Mouse (Mus musculus): ENCODE data around the gene Rcc1l. TPM values are rescaled to one million over a fixed set of nuclear protein-coding genes. Genes with fewer than 3 reads are reported as not detected.

The Rcc1l gene
- polyA plus RNA-seq, 1 experiment, result 12.5 TPM

- WGBS, result 64% methylated on average over 4 of the region's 4 CpGs
- Histone ChIP-seq H3K4me1 (ENCODE audit: control insufficient read depth, insufficient read depth, low read length) (0 out of 2 replicates have a peak, but pooled peaks cover 2% of the 10 kb centered on the region), H3K4me3 (replicated peaks; ENCODE audit: extremely low read depth, low read depth, low read length) (no peak overlapping the region)
- no peak for DNase-seq
- TF ChIP-seq POLR2A (IDR thresholded peaks at IDR 0.05; ENCODE audit: borderline replicate concordance, extremely low read depth, low read depth, low read length), result no peak
These were observed 28.4 kb downstream of the Rcc1l start for GRCm38 (mm10) chr5:134148153-134148552.

GRCm38 (mm10) chr5:134147194-134147753 is 29.3 kb downstream of the Rcc1l start:
- 70% methylated on average over 10 of the region's 10 CpGs for WGBS
- TF ChIP-seq POLR2A (IDR thresholded peaks at IDR 0.05; ENCODE audit: borderline replicate concordance, extremely low read depth, low read depth, low read length), result no peak
- no peak for TF ChIP-seq CTCF (IDR thresholded peaks at IDR 0.05; ENCODE audit: insufficient read depth, low read length)
- H3K4me3 ChIP-seq (replicated peaks; ENCODE audit: extremely low read depth, low read depth, low read length), result no peak overlapping the region
- DNase-seq, result peak; percentile 55
- H3K4me1 ChIP-seq (ENCODE audit: control insufficient read depth, insufficient read depth, low read length), result 0 out of 2 replicates have a peak, but pooled peaks cover 2% of the 10 kb centered on the region

- no peak overlapping the region for H3K4me3 ChIP-seq (replicated peaks; ENCODE audit: extremely low read depth, low read depth, low read length)
- DNase-seq, result no peak
- H3K4me1 ChIP-seq (ENCODE audit: control insufficient read depth, insufficient read depth, low read length), result 0 out of 2 replicates have a peak, but pooled peaks cover 2% of the 10 kb centered on the region
- no peak for TF ChIP-seq POLR2A (IDR thresholded peaks at IDR 0.05; ENCODE audit: borderline replicate concordance, extremely low read depth, low read depth, low read length)
- no peak for TF ChIP-seq CTCF (IDR thresholded peaks at IDR 0.05; ENCODE audit: insufficient read depth, low read length)
- WGBS, result 95% methylated on average over 8 of the region's 8 CpGs
These were observed 31.6 kb downstream of the Rcc1l start for GRCm38 (mm10) chr5:134144986-134145385.

GRCm38 (mm10) chr5:134142381-134142780 is 34.2 kb downstream of the Rcc1l start:
- TF ChIP-seq CTCF (IDR thresholded peaks at IDR 0.05; ENCODE audit: insufficient read depth, low read length), result no peak
- TF ChIP-seq POLR2A (IDR thresholded peaks at IDR 0.05; ENCODE audit: borderline replicate concordance, extremely low read depth, low read depth, low read length), result no peak
- DNase-seq, result no peak
- H3K4me3 ChIP-seq (replicated peaks; ENCODE audit: extremely low read depth, low read depth, low read length), result no peak overlapping the region
- WGBS, result 77% methylated on average over 11 of the region's 11 CpGs
- H3K4me1 ChIP-seq (ENCODE audit: control insufficient read depth, insufficient read depth, low read length), result 0 out of 2 replicates have a peak, but pooled peaks cover 2% of the 10 kb centered on the region

DNA sequence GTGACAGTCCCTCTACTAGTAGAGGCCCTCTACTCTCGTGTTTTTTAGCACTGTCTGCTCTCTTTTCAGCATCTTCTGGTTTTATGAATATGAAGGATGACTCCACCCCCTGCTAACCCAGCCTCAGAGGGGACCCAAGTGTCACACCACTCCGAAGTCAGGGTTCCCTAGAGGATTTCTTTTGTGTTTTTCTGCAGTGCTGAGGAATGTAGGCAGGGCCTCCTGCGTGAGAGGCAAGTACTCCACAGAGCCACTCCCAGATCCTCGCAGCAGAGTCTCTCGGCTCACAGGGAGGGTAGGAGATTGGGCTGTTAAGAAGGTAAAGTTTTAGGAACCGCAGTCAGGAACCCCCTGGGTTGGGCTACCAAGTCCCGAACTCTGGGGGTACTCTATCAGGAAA is 35.3 kb downstream of the Rcc1l start:
- TF ChIP-seq POLR2A (IDR thresholded peaks at IDR 0.05; ENCODE audit: borderline replicate concordance, extremely low read depth, low read depth, low read length), result no peak
- TF ChIP-seq CTCF (IDR thresholded peaks at IDR 0.05; ENCODE audit: insufficient read depth, low read length), result no peak
- Histone ChIP-seq H3K4me1 (ENCODE audit: control insufficient read depth, insufficient read depth, low read length) (no peaks in the 10 kb centered on the region), H3K4me3 (replicated peaks; ENCODE audit: extremely low read depth, low read depth, low read length) (no peak overlapping the region)
- no peak for DNase-seq
- WGBS, result 71% methylated on average over 7 of the region's 7 CpGs

GRCm38 (mm10) chr5:134139429-134139828 is 37.1 kb downstream of the Rcc1l start:
- H3K4me1 ChIP-seq (ENCODE audit: control insufficient read depth, insufficient read depth, low read length), result no peaks in the 10 kb centered on the region
- 81% methylated on average over 6 of the region's 6 CpGs for WGBS
- no peak overlapping the region for H3K4me3 ChIP-seq (replicated peaks; ENCODE audit: extremely low read depth, low read depth, low read length)
- TF ChIP-seq CTCF (IDR thresholded peaks at IDR 0.05; ENCODE audit: insufficient read depth, low read length) (no peak), POLR2A (IDR thresholded peaks at IDR 0.05; ENCODE audit: borderline replicate concordance, extremely low read depth, low read depth, low read length) (no peak)
- DNase-seq, result no peak

DNA sequence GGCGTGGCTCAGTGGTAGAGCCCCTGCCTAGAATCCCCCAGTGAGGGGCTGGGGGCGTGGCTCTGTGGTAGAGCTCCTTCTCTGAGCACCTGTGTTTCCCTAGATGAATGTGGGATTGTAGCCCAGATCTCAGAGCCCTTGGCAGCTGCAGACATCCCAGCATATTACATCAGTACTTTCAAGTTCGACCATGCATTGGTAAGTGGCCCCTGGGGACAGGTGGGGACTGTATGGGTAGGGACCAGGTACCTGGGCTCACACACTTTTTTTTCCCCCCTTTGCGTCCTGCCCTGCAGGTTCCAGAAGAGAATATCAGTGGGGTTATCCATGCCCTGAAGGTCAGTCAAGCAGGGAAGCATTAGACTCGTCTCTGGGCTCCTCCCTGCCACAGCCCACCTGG is 38.6 kb downstream of the Rcc1l start:
- 93% methylated on average over 5 of the region's 5 CpGs for WGBS
- H3K4me1 ChIP-seq (ENCODE audit: control insufficient read depth, insufficient read depth, low read length), result no peaks in the 10 kb centered on the region
- H3K4me3 ChIP-seq (replicated peaks; ENCODE audit: extremely low read depth, low read depth, low read length), result no peak overlapping the region
- no peak for DNase-seq
- no peak for TF ChIP-seq CTCF (IDR thresholded peaks at IDR 0.05; ENCODE audit: insufficient read depth, low read length)
- TF ChIP-seq POLR2A (IDR thresholded peaks at IDR 0.05; ENCODE audit: borderline replicate concordance, extremely low read depth, low read depth, low read length), result no peak

- no peaks in the 10 kb centered on the region for H3K4me1 ChIP-seq (ENCODE audit: control insufficient read depth, insufficient read depth, low read length)
- no peak for DNase-seq
- TF ChIP-seq CTCF (IDR thresholded peaks at IDR 0.05; ENCODE audit: insufficient read depth, low read length) (no peak), POLR2A (IDR thresholded peaks at IDR 0.05; ENCODE audit: borderline replicate concordance, extremely low read depth, low read depth, low read length) (no peak)
- WGBS, result 92% methylated on average over 12 of the region's 12 CpGs
- H3K4me3 ChIP-seq (replicated peaks; ENCODE audit: extremely low read depth, low read depth, low read length), result no peak overlapping the region
These were observed 40.6 kb downstream of the Rcc1l start for GRCm38 (mm10) chr5:134136022-134136421.

DNA sequence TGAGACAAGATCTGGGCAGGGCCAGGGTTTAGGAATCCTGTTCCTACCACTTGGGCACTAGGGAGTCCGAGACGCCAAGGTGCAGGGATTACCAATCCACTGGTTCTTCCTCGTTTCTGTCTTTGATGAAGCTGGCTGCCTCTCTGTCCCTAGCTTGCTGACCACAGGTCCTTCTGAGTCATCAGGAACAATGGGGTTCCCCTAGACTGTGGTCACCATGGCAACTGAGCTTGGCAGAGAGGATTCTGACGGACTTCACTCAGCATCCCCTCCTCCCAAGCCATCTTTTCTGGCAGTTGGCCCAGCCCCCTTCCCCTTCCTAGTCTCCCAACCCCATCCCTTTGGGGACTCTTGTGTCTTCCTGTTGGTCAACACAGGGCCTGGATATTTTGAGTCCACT is 45.0 kb downstream of the Rcc1l start:
- 48% methylated on average over 4 of the region's 4 CpGs for WGBS
- TF ChIP-seq CTCF (IDR thresholded peaks at IDR 0.05; ENCODE audit: insufficient read depth, low read length), result no peak
- no peak for TF ChIP-seq POLR2A (IDR thresholded peaks at IDR 0.05; ENCODE audit: borderline replicate concordance, extremely low read depth, low read depth, low read length)
- Histone ChIP-seq H3K4me1 (ENCODE audit: control insufficient read depth, insufficient read depth, low read length) (no peaks in the 10 kb centered on the region), H3K4me3 (replicated peaks; ENCODE audit: extremely low read depth, low read depth, low read length) (no peak overlapping the region)
- DNase-seq, result no peak

- Histone ChIP-seq H3K4me3 (replicated peaks; ENCODE audit: extremely low read depth, low read depth, low read length) (no peak overlapping the region), H3K4me1 (ENCODE audit: control insufficient read depth, insufficient read depth, low read length) (no peaks in the 10 kb centered on the region)
- DNase-seq, result no peak
- no peak for TF ChIP-seq CTCF (IDR thresholded peaks at IDR 0.05; ENCODE audit: insufficient read depth, low read length)
- no peak for TF ChIP-seq POLR2A (IDR thresholded peaks at IDR 0.05; ENCODE audit: borderline replicate concordance, extremely low read depth, low read depth, low read length)
- 86% methylated on average over 2 of the region's 2 CpGs for WGBS
These were observed 50.3 kb downstream of the Rcc1l start for GRCm38 (mm10) chr5:134126232-134126631.
